Mouse (Mus musculus) lung, postnatal 0 days (tissue): ENCODE data around the gene Tmem51. TPM values are rescaled to one million over a fixed set of nuclear protein-coding genes. Genes with fewer than 3 reads are reported as not detected.
A peak's percentile ranks its signal among the peaks of the same experiment; 100 is the strongest.

Experiments
- ATAC-seq: fragments of 200-750 bp; cut with Nextera tagmentation; 2 replicates; pipeline ENCODE4 v1.8.0; 2017; ENCODE audit warnings: moderate library complexity
- DNase-seq: peaks from one replicate; pipeline ENCODE4 v3.0.0-alpha.2; 2016; ENCODE audit warnings: low spot score
- H3K27ac ChIP-seq: fragments of 300-500 bp; sonication (generic); 2 replicates; pipeline ENCODE4 v1.5.1; 2014; ENCODE audit warnings: antibody characterized with exemption, mild to moderate bottlenecking, low read length, mixed read lengths
- H3K27me3 ChIP-seq: fragments of 300-500 bp; sonication (generic); replicated peaks from 2 replicates; pipeline ENCODE4 v1.6.1; 2014; ENCODE audit warnings: low read length, mixed read lengths; ENCODE audit not compliant: insufficient read depth
- H3K36me3 ChIP-seq: fragments of 300-500 bp; sonication (generic); 2 replicates; pipeline ENCODE4 v1.6.1; 2014; ENCODE audit warnings: low read length, mixed read lengths; ENCODE audit not compliant: insufficient read depth
- H3K4me1 ChIP-seq: fragments of 300-500 bp; sonication (generic); 2 replicates; pipeline ENCODE4 v1.6.1; 2014; ENCODE audit warnings: antibody characterized with exemption, low read depth, low read length, mixed read lengths; ENCODE audit not compliant: insufficient read depth
- H3K4me2 ChIP-seq: fragments of 300-500 bp; sonication (generic); replicated peaks from 2 replicates; pipeline ENCODE4 v1.6.1; 2014; ENCODE audit warnings: low read depth, mild to moderate bottlenecking, low read length, moderate library complexity, mixed read lengths
- H3K4me3 ChIP-seq: fragments of 300-500 bp; sonication (generic); 2 replicates; pipeline ENCODE4 v1.5.1; 2014; ENCODE audit warnings: low read depth, low read length
- H3K9ac ChIP-seq: fragments of 300-500 bp; sonication (generic); replicated peaks from 2 replicates; pipeline ENCODE4 v1.6.1; 2014; ENCODE audit warnings: low read depth, mild to moderate bottlenecking
- H3K9me3 ChIP-seq: fragments of 300-500 bp; sonication (generic); 2 replicates; pipeline ENCODE4 v1.6.1; 2016; ENCODE audit warnings: low read length, mixed read lengths
- CTCF ChIP-seq: IDR thresholded peaks from 2 replicates; pipeline ENCODE4 v1.5.1; 2016; ENCODE audit warnings: antibody characterized with exemption, mild to moderate bottlenecking
- EP300 ChIP-seq: IDR thresholded peaks from 2 replicates; pipeline ENCODE4 v1.6.1; 2016; ENCODE audit warnings: antibody characterized with exemption, mild to moderate bottlenecking, control low read depth
- WGBS: fragments of 180-500 bp; shearing (Covaris S2); extraction: QIAGEN DNeasy Blood & Tissue Kit; methylation state at CpG from one replicate; pipeline ENCODE4 v1.1.7; 2014; 5-methylcytosine and 5-hydroxymethylcytosine counted together
- polyA plus RNA-seq: library from polyadenylated mRNA; unstranded; fragments of >200 nt; fragmentation: Nextera tagmentation; extraction: Ambion mirVana; gene quantifications from 2 replicates; pipeline ENCODE4 v1.2.1, GENCODE M21; 2015

Gene Tmem51
- polyA plus RNA-seq, 1 experiment from 2014 or later: 18.9 TPM

DNA sequence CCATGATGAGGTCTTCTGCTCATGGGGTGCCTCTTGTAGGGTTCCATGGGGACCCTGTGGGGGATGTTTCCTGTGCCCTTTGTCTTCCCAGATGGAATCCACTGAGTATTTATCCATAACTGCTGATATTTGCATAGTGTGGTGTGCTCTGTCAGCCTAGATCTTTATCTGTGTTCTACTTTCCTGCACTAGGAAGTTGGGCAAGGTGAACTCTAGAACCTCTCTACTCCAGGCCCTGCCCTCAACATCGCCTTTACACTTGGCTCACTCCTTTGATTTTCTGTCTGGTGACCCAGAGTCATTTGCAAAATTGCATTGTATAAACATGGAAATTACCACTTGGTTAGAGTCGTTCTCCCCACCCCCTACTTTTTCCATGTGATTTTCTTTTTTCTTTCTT is 59.6 kb downstream of the Tmem51 start:
- no peak for TF ChIP-seq CTCF
- TF ChIP-seq EP300: no peak
- no peaks in the 10 kb centered on the region for H3K4me1 ChIP-seq
- H3K4me3 ChIP-seq: no peak overlapping the region
- no peaks in the 10 kb centered on the region for H3K27me3 ChIP-seq
- ATAC-seq (no peak), DNase-seq (no peak)
- no peaks in the 10 kb centered on the region for H3K9me3 ChIP-seq
- H3K27ac ChIP-seq: no peak overlapping the region
- H3K4me2 ChIP-seq: no peak overlapping the region
- WGBS: 79% methylated on average over 2 of the region's 2 CpGs
- no peak overlapping the region for H3K9ac ChIP-seq
- no peaks in the 10 kb centered on the region for H3K36me3 ChIP-seq

DNA sequence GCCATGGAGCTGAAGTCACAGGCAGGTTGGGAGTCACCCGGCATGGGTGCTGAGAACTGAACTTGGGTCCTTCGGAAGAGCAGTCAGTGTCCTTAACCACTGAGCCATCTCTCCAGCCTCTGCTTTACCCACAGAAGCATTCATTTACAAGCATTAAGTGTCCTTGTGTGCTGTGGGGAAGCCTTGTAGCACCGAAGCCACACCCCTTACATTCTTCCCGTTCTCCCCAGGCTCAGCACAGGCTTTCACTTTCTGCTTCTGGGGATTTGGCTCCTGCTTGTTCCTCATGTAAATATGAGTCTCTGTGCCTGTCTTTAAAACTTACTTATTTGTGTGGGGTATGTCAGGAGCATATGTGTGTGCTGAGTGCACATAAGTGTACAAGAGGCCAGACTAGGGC is 60.9 kb downstream of the Tmem51 start:
- no peak for TF ChIP-seq CTCF
- TF ChIP-seq EP300: no peak
- H3K4me2 ChIP-seq: no peak overlapping the region
- H3K27ac ChIP-seq: no peak overlapping the region
- H3K9me3 ChIP-seq: no peaks in the 10 kb centered on the region
- DNase-seq (peak; percentile 58), ATAC-seq (peak; percentile 55; the same call in 1 of the 2 replicates)
- no peak overlapping the region for H3K9ac ChIP-seq
- no peaks in the 10 kb centered on the region for H3K4me1 ChIP-seq
- H3K36me3 ChIP-seq: no peaks in the 10 kb centered on the region
- 54% methylated on average over 4 of the region's 4 CpGs for WGBS
- H3K27me3 ChIP-seq: no peaks in the 10 kb centered on the region
- no peak overlapping the region for H3K4me3 ChIP-seq

DNA sequence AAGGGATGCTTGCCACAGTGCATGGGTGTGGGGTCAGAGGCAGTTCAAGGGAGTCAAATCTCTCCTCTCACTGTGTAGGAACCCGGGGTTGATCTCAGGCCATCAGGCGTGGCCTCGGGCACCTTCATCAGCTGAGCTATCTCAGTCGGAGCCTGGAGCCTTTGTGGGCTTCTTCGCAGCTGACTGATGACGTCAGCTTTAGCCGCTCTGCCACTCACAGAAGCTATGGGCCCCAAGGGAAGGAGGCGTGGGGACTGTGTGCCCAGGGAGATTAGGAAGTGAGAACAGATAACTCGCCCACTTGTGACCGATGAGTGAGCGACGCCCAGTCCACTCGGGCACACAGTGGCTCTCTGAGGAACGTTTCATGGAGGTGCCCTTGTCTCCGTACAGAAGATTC is 66.4 kb downstream of the Tmem51 start:
- Histone ChIP-seq H3K36me3 (no peaks in the 10 kb centered on the region), H3K4me2 (no peak overlapping the region), H3K27ac (no peak overlapping the region), H3K4me3 (no peak overlapping the region), H3K9ac (no peak overlapping the region), H3K4me1 (no peaks in the 10 kb centered on the region), H3K27me3 (peaks cover 3% of the 10 kb centered on the region; the same call in 1 of the 2 replicates), H3K9me3 (no peaks in the 10 kb centered on the region)
- 25% methylated on average over 15 of the region's 15 CpGs for WGBS
- DNase-seq (peak; percentile 67), ATAC-seq (peak; percentile 50)
- TF ChIP-seq CTCF (no peak), EP300 (no peak)

DNA sequence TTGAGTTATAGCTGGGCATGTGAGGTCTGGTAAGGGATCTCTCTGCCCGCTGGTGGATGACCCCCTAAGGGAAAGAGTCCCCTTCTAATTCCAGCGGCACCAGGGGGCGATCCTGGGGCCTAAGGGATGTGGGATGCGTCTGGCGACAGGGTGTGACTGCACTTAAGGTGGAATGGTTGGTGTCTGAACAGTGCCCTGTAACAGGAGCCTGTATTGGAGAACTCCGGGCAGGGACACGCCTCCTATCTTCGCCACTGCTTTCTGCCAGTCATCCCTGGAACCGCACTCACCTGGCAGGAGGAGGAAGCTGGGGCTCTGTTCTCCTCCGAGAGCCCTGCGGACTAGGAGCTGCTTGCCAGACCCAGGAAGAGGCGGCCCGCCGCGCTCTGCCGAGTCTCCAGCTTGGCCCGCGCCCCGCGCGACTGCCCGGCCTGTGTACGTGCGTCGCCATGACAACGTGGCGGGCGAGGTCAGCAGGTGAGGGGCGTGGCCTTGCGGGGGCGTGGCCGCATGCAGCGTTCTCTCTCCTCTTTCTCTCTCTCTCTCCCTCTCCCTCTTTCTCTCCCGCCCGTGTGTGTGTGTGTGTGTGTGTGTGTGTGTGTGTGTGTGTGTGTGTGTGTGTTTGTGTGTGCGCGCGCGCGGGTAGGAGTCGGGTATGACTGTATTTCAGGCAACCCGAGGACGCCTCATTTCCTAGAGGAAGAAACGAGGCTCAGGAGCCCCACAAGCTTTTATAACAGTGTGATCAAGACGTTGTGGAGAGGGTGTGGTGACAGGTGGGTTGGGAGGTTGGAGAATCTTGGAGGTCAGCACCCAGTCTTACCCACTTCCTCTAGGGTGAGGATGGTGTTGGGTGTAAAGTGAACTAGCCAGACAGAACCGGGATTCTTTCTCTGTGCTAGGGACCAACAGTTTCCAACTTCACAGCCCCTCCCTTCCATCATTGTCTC is 69.2 kb downstream of the Tmem51 start, which contains the start of gene Fhad1:
Gene Fhad1 (minus strand): TSS at position 424 of the 950 bp plus-strand sequence.
- Histone ChIP-seq H3K9me3 (no peaks in the 10 kb centered on the region), H3K4me1 (no peaks in the 10 kb centered on the region), H3K4me2 (peak within 1 kb of the TSS; percentile 48), H3K27me3 (peaks cover 3% of the 10 kb centered on the region; the same call in 1 of the 2 replicates), H3K27ac (no peak within 1 kb of the TSS), H3K4me3 (peak within 1 kb of the TSS; percentile 28), H3K9ac (no peak within 1 kb of the TSS), H3K36me3 (no peaks in the 10 kb centered on the region)
- WGBS: under 1% methylated on average over 38 of the region's 46 CpGs
- DNase-seq (peak; percentile 88), ATAC-seq (peak; percentile 91)
- TF ChIP-seq EP300: no peak
- TF ChIP-seq CTCF: peak; percentile 30; the same call in 1 of the 2 replicates

DNA sequence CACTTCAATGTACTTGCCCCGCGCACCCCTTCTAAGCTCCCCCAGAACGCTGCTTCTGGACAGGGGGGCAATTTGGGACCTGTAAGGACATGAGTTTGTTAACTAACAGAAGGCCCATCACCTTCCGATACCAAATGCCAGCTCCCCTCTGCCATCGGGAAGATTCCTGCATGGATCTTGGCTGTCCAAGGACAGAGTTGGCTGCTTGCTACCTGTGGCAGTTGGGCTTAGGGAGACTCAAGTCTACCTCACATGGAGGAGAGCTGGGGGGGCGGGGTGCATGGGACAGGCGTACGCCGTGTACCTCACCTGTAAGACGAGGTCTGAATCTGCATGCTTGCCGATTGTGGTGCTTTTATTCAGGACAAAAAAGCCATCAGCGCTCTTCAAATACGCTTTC is 72.9 kb downstream of the Tmem51 start:
- no peak for DNase-seq

DNA sequence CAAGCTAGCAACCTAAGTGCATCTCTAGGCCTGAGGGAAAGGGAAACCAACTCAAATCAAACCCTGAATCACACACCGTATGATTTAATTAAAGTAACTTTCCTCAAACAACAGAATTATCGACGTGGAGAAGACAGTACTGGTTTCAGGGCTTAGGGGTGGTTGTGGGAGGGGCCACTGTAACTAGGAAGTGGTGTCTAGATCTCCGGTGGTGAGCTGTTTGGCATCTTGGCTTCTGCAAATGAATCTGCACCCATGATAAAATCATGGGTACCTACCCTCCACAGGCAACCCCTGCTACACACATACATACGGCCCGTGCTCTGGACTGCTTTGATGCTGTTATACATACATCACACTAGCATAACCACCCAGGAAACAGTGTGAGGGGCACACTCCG is 73.7 kb downstream of the Tmem51 start:
- 75% methylated on average over 7 of the region's 7 CpGs for WGBS
- no peaks in the 10 kb centered on the region for H3K9me3 ChIP-seq
- H3K4me2 ChIP-seq: no peak overlapping the region
- no peak overlapping the region for H3K27ac ChIP-seq
- no peak for ATAC-seq
- no peaks in the 10 kb centered on the region for H3K36me3 ChIP-seq
- H3K9ac ChIP-seq: no peak overlapping the region
- H3K27me3 ChIP-seq: peaks cover 3% of the 10 kb centered on the region; the same call in 1 of the 2 replicates
- H3K4me3 ChIP-seq: no peak overlapping the region
- no peak for DNase-seq
- TF ChIP-seq EP300 (no peak), CTCF (no peak)
- no peaks in the 10 kb centered on the region for H3K4me1 ChIP-seq

More for the DNA sequence above, 72.9 kb downstream of the Tmem51 start:
- no peaks in the 10 kb centered on the region for H3K36me3 ChIP-seq
- 84% methylated on average over 13 of the region's 13 CpGs for WGBS
- H3K27ac ChIP-seq: no peak overlapping the region
- H3K4me2 ChIP-seq: no peak overlapping the region
- no peaks in the 10 kb centered on the region for H3K4me1 ChIP-seq
- H3K4me3 ChIP-seq: no peak overlapping the region
- no peak overlapping the region for H3K9ac ChIP-seq
- ATAC-seq: no peak
- TF ChIP-seq EP300 (no peak), CTCF (no peak)
- no peaks in the 10 kb centered on the region for H3K9me3 ChIP-seq
- H3K27me3 ChIP-seq: peaks cover 3% of the 10 kb centered on the region; the same call in 1 of the 2 replicates
